Mouse (Mus musculus): ENCODE results near the gene Gng4. TPM values are rescaled to one million over a fixed set of nuclear protein-coding genes. Genes with fewer than 3 reads are reported as not detected.
"Not testable (repeated sequence)": the region's sequence is repeated elsewhere in the genome, so short reads cannot be mapped to it uniquely, and the experiment has no call there.

Gene Gng4
- total RNA-seq (2021), result under 1 TPM; 0.49 to 0.89 TPM

GRCm38 (mm10) chr13:13783894-13784419 lies at the start of gene Gng4:
Gene Gng4, plus strand, starts transcription at chr13:13784059.
- intact Hi-C loops (cut with DNase I), result no loop called here
- DNase-seq (ENCODE audit: low spot score), result peak; percentile 4

DNA sequence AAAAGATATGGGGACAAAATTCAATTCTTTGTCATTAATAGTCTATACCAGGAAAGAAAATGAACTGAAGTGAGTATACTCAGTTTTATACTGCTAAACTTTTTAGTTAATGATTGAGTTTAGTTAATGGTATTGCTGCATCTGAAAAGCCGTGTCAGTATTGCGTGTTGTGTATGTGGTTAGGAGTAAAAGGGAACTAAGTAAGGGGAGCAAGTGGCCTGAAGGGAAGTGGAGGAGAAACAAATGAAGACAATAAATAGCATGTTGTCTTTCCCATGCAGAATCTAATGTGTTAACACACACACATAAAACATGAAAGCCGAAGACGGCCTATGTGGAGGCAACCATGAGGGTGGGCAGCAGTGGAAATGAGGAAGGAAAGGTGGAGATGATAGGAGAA lies 44.6 kb upstream of the Gng4 start:
- intact Hi-C loops (cut with DNase I), result no loop called here
- DNase-seq (ENCODE audit: low spot score), result no peak

GRCm38 (mm10) chr13:13745911-13746310 lies 37.9 kb upstream of the Gng4 start:
- intact Hi-C loops (cut with DNase I), result no loop called here
- DNase-seq (ENCODE audit: low spot score), result no peak

DNA sequence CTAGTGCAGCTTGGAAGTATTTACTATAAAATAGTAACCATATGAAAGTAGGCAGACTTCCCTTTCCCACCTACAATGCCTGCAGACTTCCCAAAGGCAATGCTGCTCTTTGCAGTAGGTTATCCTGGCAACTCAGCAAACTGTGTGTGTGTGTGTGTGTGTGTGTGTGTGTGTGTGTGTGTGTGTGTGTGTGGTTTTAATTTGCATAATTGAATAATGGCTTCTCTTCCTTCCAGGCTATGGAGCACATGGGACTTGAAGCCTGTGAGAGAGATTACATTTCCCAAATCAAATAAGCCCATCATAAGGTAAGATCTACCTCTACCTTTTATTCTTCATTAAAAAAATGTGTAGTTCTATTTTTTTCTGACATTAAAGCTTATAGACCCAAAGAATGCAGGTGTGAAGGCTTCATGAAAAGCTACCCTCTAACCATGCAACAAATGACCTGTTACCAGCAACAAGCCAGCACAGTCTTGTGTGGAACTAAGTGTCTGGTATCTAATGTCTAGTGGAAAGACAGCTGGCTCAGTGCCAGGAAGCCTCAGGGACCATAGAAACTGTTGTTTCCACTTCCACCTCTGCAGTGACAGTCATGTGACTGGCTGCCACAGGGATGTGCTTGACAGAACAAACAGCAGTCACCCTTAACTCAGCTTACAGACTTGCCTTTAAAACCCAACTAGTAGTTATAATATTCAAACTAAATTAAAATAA lies 7.9 kb upstream of the Gng4 start:
- no peak for DNase-seq (ENCODE audit: low spot score)
- intact Hi-C loops (cut with DNase I), result no loop called here

DNA sequence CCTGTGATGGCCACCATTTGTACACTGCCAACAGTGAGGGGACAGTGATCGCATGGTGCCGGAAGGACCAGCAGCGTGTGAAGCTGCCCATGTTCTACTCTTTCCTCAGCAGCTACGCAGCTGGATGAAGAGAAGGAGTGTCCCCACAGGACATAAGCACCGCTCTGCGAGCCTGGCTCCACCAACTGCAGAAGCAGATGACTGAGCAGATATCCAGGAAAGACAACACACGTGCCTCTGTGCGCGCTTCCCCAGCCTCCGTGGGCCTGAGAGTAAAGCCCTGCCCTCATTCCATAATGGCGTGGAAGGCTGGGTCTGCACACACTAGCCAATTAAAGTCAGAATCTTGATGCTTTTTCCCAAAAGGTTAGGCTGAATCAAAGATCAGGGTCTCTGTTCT lies 6.8 kb upstream of the Gng4 start:
- DNase-seq (ENCODE audit: low spot score), result no peak
- intact Hi-C loops (cut with DNase I), result no loop called here

GRCm38 (mm10) chr13:13777696-13778095 lies 6.2 kb upstream of the Gng4 start:
- DNase-seq (ENCODE audit: low spot score), result no peak
- intact Hi-C loops (cut with DNase I), result no loop called here

- intact Hi-C loops (cut with DNase I), result no loop called here
- DNase-seq (ENCODE audit: low spot score), result no peak
Observed at GRCm38 (mm10) chr13:13778837-13779458, 4.9 kb upstream of the Gng4 start.

DNA sequence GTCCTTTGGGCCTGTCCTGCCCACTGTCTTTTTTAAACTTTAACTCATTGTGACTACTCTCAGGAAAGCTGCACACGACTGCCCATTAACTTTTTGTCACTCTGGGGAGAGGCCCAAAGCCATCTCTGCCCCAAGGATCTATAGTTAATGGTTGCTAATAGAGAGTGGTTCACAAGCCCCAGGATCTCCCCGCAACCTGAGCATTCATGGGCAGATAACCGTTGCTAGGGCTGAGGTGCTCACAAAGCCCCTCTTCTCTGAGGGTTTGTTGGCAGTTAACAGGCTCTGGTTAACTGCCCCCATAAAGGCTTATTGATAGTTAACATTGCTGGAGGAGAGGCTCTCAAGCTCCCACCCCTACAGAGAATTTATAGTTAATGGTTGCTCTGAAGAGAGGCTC lies 3.6 kb upstream of the Gng4 start:
- no peak for DNase-seq (ENCODE audit: low spot score)
- intact Hi-C loops (cut with DNase I), result no loop called here

- DNase-seq (ENCODE audit: low spot score), result no peak
- intact Hi-C loops (cut with DNase I), result no loop called here
Observed at GRCm38 (mm10) chr13:13781026-13781425, 2.8 kb upstream of the Gng4 start.

DNA sequence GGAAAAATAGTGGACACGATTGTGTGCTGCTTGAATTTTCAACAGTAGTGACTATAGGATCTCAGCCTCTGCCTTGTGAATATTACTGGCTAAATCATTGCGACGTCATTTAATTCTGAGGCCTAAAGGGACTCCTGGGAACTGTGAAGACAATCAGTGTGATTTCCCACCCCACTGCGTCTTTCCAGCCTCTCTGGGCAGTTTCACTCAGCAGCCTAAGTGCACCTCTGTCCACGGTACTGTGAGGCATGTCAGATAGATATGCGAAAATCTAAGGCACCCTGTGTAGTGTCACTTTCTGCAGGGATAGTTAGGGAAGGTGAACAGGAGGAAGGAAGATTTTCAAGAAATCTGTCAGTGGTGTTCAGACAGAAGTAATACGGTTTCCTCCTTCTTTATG lies 563 bp upstream of the Gng4 start:
- DNase-seq (ENCODE audit: low spot score), result no peak

GRCm38 (mm10) chr13:13784420-13784936 lies 619 bp downstream of the Gng4 start:
- intact Hi-C loops (cut with DNase I), result no loop called here
- no peak for DNase-seq (ENCODE audit: low spot score)

More for the DNA sequence above, 563 bp upstream of the Gng4 start:
- intact Hi-C loops (cut with DNase I), result no loop called here

GRCm38 (mm10) chr13:13784981-13785783 lies 1.3 kb downstream of the Gng4 start:
- DNase-seq (ENCODE audit: low spot score), result no peak
- intact Hi-C loops (cut with DNase I), result no loop called here

GRCm38 (mm10) chr13:13786971-13787370 lies 3.1 kb downstream of the Gng4 start:
- intact Hi-C loops (cut with DNase I), result no loop called here
- DNase-seq (ENCODE audit: low spot score), result no peak

DNA sequence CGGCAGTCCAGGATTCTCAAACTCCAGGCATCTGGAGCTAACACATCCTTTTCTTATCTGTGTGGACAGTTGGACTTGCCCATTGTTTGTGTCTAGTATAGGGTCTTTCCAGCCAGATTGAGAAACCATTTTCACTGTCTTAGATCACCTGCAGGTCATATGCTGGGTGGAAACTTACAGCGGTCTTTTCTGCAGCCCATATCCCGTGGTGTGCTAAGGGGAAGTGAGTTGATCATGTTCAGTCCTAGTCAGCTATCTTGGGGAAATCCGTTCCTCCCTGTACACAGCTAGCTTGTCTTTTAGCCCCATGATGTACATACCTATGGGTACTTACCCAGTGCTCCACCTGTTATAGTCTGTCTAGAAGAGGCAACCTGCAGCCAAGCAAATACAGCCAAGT lies 4.2 kb downstream of the Gng4 start:
- no peak for DNase-seq (ENCODE audit: low spot score)
- intact Hi-C loops (cut with DNase I), result no loop called here

DNA sequence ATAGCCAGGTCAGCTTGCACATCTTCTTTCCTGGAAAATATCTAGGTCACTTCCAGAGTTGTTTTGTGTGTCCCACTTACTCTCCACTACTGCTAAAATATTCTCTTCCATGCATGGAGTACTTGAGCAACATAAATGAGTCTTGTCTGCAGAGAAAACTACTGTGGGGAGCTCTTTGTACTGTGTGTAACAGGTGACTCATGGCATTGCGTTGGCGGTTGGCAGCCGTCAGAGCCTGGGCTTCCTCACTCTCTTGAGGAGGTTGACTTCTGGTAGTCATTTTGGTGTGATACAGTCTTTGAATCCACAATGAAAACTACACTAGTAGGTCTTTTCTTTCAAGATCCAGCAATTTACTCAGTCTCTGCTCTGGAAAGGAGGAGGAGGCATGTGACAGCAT lies 8.1 kb downstream of the Gng4 start:
- DNase-seq (ENCODE audit: low spot score), result no peak
- intact Hi-C loops (cut with DNase I), result no loop called here

GRCm38 (mm10) chr13:13795166-13795832 lies 11.4 kb downstream of the Gng4 start:
- intact Hi-C loops (cut with DNase I), result no loop called here
- DNase-seq (ENCODE audit: low spot score), result no peak

- no peak for DNase-seq (ENCODE audit: low spot score)
- intact Hi-C loops (cut with DNase I), result no loop called here
Observed at GRCm38 (mm10) chr13:13796082-13796481, 12.2 kb downstream of the Gng4 start.

GRCm38 (mm10) chr13:13797816-13798215 lies 14.0 kb downstream of the Gng4 start:
- intact Hi-C loops (cut with DNase I); DNase-seq (ENCODE audit: low spot score): not testable (repeated sequence)

DNA sequence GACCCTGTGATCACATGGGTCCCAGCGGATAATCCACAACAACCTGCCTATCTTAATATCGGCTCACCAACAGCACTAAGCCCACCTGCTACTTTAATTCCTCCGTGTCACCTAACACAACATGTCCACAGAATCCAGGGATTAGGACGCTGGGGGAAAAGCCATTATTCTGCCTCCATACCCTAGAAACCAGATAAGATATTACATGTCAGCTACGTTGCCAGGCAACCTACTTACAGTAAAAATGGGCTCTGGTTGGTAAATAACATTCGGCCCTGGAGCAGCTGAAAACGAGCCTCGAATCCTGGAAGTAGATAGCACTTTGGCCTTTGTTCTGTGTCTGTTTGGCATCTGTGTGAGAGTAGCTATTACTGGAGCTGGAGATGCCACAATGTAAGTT lies 14.9 kb downstream of the Gng4 start:
- intact Hi-C loops (cut with DNase I), result no loop called here
- no peak for DNase-seq (ENCODE audit: low spot score)

Measured in heart, postnatal 25 days (tissue).